Mouse (Mus musculus) regulatory T cell (primary cell): Measurements from ENCODE around the gene Gm20388.

Experiments
- in situ Hi-C: fragments of 300-600 bp; cut with MboI, MseI; formaldehyde crosslinking; loops from one replicate; pipeline ENCODE4 v1.15.1; 2025; ENCODE audit warnings: high pct_unique_total_duplicates

The Gm20388 gene

DNA sequence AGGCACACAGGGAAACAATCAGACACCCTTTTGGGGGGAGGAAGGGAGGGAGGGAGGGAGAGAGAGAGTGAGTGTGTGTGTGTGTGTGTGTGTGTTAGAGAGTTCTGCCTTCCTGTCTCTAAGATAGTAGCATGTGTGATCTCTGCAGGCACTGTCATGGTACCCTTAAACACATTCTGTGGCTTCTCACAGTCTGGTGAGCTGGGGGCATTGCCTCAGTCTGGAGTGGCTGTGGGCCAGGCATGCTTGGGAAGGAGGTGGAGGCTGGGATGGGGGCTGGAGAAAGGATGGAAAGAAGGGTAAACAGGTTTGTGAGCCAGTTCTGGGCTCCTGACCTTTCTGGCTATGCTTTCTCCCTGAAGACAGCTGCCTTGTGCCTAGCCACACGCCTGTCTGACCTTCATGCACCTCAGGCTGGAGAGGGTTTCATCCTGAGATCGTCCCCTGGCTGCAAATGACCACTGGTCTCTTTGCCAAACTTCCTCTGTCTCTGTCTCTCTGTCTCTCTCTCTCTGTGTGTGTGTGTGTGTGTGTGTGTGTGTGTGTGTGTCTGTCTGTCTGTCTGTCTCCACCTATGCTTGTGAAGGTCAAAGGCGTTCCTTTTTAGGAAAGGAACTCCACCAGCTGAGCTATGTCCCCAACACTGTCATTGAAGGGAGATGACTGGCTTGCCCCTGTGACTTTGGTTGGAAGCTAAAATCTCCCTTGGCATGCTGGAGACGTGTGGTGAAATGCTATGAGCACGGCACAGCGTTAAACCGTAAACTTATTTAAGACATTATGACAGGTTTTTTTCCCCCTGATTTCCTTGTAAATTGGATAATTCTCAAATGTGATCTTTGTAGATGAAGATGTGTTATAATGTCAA is 4195.9 kb downstream of the Gm20388 start:
- in situ Hi-C loops, result no loop called here

DNA sequence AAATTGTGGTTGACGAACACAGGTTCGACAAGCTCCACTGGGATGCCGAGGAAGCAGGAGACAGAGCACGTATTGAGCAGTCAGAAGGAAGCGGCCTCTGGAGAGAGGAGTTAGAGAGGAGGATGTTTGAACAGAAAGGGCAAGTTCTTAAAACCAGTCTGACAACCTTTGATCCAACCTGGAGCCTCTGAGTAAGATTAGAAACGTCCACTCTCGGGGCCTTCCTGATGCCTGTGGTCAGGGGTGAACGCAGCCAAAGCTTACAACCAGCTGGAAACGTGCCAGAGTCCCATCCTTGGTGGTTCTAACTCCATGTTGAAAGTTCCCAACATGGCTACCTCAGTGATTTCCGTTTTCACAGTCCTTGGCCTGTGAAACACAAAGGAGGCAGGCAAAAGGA is 4202.5 kb downstream of the Gm20388 start:
- in situ Hi-C loops, result no loop called here

DNA sequence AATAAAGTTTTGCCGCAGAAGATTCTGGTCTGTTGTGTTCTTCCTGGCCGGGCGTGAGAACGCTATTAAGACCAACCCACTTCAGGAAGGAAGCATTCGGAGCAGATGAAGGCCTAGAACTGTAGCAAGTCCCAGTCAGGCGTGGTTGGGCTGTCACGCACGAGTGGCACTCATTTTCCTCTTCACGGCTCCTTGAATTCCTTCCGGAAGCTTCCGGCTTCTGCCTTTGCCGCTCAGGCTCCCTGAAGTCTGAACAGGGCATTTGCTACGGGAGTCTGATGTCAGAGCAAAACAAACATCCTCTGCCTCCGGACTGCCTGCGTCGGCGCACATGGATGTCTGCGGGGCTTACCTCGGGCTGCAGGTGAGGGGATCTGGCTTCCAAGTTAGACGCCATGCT is 4214.6 kb downstream of the Gm20388 start:
- in situ Hi-C loops, result no loop called here

DNA sequence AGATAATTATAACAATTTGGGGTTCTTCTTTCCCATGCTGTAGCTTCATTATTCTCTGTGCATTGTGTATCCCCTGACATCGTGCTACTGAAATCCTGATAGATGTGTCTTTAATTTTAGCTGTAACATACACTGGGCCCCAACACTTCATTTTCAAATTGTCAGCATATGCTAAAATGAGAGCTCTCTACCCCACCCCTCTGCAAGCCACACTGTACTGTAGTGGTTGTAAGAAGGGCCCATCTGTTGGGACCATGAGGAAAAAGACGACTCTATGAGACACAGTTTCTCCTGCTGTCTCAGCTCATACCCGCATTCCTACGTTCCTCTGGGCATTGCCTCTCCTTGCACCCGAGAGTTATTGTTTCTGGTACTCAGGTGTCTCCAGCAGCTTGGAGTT is 4226.6 kb downstream of the Gm20388 start:
- in situ Hi-C loops, result no loop called here

DNA sequence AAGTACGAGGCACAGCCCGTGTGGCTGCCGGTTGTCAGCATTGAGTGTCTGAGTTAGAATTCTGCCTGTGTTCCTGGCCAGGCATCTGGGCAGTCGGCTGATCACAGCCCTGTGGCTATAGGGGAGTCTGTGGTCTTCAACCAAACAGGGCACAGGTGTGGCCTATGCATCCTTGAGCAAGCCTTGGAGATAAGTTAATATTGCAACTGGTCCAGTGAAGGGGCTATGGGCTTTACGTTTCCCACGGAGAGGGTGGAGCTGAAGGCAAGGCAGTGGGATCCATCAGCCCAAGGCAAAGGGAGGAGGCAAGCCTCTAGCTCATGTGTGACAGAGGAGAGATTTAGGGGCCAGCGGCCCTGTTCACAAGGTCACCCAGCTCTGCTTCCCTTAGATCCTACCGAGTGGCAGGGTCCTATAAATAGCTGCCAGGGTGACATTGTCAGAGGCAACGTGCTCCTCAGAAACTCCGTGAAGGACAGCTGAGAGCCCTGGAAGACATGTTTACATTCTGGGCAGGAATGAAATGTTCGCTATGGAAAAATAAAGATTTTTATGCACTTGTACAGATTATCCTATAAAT is 4229.7 kb downstream of the Gm20388 start:
- in situ Hi-C loops, result no loop called here

DNA sequence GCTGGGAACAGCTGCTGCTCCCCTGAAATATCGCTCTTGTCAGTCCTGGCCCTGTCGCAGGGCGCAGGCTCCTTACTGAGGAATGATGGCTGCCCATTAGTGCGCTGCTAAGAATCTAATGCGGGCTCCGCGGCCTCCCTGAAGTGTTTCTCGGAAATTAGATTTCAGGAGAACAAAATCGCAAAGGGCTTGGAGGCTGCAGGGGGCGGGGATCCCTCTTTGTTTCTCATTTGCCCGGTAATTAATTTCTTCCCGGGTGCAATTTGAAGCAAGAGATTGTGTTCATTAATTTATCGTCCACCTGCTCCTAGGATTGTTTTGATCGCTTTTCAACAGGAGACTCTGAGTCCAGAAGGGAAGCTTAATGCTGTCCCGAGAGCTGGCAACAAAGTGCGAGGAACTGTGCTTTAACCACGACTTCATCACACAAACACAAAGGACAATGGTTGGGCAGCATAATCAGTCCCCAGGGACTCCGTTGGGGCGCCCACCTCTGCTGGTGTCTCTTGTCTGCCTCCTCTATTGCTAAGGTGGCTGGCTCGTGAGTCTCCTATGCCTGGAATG is 4230.3 kb downstream of the Gm20388 start:
- in situ Hi-C loops, result no loop called here

DNA sequence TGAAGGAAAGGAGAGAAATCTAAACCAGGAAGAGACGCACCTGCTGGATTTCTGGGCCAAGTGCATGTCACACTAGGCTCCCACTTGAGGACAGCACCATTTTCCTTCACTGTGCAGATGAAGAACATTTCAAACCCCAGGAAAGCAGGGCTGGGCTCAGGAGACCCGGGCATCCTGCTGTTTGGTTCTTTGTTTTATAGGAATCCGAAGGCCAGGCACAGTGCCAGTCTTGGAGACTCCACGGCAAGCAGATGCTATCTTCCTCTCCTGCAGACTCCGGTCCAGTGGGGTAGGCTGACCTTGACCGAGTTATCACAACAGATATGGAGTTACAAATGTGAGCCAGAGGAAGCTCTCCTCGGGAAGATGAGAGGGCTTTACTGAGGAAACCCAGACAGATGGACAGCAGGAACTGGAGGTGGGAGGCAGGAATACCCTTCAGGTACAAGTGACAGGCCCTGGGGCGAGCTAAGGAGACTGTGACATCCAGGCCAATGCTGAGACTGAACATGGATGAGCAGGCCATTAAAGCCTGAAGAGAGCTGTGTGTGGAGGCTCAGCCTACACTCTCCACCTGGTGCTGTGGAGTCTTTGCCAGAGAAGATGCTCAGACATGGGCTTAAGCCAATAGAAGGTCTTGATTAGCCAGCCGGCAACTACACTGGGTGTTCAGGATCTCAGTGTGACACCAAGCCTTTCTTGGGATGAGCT is 4231.2 kb downstream of the Gm20388 start:
- in situ Hi-C loops, result no loop called here

DNA sequence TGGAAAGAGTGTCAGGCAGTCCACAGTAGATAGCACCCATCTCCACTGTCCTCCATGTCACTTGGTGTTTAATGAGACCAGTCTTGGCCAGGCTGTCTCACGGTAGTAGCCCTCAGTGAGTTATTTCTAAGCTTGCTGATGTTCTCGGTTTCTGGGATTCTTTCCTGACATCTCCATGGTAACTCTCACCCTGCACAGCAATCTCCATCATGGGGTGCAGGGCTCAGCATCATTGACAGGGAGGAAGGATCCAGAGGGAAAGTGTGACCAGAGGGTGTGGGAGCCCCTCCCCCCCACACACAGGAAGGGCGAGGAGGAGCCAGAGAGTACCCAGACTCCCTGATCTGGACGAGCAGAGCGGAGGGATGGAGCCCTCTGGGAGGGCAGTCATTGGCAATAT is 4232.4 kb downstream of the Gm20388 start:
- in situ Hi-C loops, result no loop called here

DNA sequence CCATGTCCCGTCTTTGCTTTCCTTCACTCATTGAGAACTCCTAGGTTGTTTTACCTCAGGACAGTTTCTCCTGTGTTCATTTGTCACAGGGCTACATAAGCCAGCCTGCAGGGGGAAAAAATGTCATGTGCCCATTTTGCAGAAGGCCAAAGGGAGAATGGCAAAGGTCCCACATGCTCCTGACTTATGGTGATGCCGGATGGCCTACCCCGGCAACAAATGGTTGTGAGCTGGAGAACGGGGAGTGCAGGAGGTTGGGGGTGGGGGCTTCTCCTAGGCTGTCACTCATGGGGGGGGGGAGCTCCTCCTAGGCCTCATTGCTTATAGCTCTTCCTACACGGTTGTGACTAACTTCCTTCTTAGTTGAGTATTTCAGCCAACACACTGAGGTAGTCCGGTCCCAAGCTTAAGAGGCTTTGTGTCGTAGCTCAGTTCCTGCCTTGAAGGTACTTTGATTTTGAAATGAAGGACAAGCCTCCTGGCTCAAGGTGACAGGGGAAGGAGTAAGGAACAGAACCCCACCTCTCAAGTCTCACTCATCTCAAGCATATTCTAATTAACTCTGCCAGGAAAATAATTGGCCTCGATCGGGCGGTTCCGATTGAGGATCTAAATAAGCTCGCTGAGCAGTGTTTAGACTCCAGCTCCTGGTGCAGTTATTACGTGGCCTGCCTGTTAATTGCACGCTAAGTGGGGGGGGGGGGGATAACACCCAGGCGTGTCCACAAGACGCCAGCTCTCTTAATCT is 4233.4 kb downstream of the Gm20388 start:
- in situ Hi-C loops, result no loop called here

DNA sequence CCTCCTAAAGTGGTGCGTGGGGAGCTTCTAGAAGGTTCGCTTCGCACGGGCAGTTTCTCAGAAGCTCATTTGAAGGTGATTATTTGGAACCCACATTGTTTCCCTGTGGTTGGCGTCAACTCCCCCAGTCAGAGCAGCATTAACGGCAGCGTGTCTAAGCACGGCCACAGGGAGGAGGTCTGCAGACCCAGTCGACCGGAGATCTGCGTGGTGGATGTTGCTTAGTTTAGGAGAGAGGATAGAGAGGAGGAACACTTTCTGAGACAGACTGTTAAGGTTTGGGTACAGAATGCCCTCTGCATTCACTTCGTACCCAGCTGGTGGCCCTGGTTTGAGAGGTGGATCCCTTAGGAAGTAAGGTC is 4234.0 kb downstream of the Gm20388 start:
- in situ Hi-C loops, result no loop called here

DNA sequence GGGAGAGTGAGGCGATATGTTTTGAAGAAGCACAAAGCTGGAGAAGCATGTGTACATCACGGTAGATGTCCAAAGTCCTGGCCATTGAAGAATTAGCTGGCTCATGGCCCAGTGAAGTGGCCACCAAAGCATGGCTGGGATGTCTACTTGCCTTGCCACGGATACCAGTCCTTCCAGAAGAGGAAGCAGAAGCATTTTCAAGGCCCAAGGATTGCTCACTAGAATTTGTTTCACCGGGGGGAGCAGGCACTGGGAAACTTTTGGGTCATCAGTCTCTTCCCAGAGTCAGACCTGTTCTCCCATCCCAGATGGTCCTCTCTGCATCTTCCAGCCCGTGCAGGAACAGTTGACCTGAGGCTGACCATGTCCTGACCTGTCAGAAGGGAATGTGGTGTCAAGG is 4235.6 kb downstream of the Gm20388 start:
- in situ Hi-C loops, result no loop called here

DNA sequence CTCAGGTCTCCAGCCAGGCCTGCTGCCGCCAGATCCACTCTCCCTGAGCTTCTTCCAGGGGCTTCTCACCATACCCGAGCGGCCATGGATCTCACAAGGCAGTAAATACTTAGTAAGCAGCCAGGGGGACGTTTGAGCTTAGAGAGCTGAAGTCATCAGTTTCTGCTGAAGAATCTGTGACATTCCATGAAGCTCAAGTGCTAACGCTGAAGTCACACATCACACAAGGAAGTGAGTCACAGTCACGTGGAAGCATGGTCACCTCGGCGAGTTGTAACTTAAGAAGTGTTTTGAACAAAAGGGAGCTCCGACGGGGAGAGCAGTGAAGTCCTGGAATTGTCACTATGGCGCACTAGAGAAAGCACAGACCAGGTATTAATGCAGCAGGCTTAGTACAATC is 4239.4 kb downstream of the Gm20388 start:
- in situ Hi-C loops, result no loop called here

DNA sequence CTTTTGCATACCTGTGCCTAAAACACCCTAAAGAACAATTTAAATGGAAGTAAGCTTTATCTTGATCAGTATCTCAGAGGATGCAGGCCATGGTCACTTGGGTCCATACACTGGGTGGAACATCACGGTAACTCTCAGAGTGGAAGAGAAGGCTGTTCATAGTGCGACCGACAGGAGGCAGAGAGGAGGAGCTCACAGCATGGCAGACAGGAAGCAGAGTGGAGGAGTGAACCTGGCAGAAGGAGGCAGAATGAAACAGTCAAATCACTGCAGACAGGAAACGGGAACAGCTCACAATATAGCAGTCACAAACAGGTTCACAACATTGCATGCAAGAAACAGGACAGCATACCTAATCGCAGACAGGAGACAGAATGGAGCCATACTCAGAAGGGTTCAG is 4239.9 kb downstream of the Gm20388 start:
- in situ Hi-C loops, result no loop called here

DNA sequence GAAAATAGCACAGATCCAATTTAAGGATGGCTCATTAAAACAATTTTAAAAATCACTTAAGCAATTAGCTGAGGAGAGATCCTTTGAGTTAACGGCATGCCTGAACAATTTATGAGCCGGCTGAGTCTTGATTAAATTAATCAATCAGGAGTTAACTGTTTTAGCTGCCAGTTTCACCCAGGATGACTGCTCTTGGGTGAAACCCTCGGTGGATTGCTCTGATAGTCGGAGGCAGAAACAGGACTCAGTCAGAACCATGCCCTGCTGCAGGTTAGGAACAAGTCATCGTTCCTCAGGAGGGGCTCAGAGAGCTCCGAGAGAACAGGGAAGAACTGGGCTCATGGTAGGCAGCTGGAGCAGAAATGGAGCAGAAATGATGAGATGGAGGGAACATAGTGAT is 4241.2 kb downstream of the Gm20388 start:
- in situ Hi-C loops, result no loop called here

DNA sequence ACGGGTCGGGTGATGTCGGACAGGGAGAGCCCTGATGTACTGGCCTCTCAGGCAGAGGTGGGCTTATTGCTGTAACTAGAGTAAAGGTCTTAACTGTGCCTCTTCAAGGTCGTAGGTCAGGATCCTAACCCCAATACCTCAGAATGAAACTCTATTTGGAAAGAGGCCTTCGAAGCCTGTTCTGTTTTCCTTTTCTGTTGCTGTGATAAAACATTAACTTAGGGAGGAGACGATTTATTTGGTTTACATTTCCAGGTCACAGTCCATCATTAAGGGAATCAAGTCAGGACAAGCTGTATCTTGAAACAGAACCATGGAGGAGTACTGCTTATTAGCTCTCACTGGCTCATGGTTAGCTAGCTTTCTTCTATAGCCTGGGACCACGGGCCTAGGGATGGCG is 4242.1 kb downstream of the Gm20388 start:
- in situ Hi-C loops, result no loop called here

DNA sequence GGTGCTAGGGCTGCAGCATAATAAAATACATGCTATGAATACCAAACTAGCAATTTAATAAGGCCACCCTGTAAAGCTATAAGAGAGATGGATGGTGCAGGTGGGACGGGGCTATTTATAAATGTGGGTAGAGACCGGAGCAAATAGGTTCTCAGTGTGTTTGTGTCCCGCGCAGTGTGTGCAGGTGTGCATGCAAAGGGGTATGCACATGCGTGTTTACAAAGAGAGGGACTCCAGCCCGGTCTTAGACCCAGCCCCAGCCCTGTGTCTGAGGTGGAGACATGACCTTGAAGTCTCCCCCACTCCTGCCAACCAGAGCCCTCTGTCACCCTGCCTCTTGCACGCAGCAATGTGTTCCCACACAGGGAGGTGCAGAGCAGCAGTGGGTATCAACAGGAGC is 4245.7 kb downstream of the Gm20388 start:
- in situ Hi-C loops, result no loop called here

DNA sequence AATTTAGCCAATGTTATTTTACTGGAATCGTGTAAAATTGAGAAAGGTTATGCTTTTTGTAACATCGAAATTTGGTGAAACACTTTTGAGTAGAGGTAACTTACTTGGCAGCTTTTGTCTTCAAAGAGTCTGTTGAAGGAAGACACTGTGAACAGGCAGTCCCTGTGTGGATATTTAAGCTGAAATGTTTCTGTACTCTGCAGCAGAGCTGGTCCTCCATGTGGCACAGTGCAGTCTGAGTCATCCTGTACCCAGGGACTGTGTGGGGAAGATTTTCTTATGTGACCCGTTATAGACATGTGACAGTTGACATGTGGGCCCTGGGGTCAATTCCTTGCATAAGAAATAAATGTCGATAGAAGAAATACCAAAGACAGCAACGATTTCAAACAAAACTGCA is 4251.0 kb downstream of the Gm20388 start:
- in situ Hi-C loops, result loop anchor here (10.0 kb wide), 1 partner anchor 1017 kb away; no protein-coding TSS in a partner anchor

DNA sequence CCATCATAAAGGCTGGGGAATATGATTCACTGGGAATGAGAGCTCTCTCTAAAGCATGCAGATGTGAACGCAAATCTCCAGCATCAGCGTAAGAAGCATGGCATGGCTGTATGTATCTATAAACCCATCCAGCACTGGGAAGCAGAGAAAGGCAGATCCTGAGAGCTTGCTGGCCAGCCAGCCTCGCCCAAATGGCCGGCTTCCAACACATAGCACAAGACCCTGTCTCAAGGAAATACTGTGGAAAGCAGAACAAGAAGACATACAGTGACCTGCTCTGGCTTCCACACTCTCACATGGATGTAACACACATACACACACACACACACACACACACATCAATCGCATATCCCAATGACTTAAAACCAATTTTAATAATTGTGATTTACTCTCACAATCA is 4252.6 kb downstream of the Gm20388 start:
- in situ Hi-C loops, result loop anchor here (10.0 kb wide), 1 partner anchor 1018 kb away; no protein-coding TSS in a partner anchor

DNA sequence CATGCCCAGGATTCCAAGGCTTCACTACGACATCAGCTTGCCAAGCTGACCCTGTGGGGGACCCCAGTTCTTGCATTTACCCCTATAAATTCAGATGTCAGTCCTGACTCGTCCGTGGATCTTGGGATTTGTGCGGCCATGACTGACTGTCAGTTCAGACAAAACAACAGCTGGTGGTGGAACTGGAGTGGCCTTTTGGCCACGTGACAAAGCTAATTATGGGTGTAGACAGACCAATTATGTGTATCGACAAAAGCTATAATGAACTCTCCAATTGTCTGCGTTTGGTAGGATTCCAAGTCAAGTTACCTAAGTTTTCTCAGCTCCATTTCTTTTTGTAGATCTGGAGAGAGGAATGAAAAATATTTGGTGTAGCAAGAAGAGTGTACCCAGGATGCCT is 4259.1 kb downstream of the Gm20388 start:
- in situ Hi-C loops, result loop anchor here (10.0 kb wide), 1 partner anchor 1025 kb away; no protein-coding TSS in a partner anchor

DNA sequence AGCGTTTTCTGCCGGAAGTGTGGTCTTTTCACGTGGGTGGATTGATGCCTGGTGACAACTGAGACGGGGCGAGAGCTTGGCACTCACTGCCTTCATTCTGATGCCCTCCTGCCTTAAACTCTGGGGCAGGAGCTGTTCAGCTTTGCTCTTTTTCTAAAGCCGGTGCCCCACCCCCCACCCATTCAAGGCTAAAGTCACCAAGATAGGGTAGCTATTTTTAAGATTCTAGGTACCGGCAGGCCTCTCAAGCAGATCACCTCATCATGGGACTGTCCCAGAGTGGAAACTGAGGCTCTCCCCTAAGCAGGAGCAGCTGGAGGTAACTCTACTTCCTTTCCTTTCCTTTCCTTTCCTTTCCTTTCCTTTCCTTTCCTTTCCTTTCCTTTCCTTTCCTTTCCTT is 4260.0 kb downstream of the Gm20388 start:
- in situ Hi-C loops, result no loop called here
